Mouse (Mus musculus) B cell, adult (primary cell): ENCODE results near the gene Hck. TPM values are rescaled to one million over a fixed set of nuclear protein-coding genes. Genes with fewer than 3 reads are reported as not detected.

Source experiments
- total RNA-seq: library from RNA; stranded (reverse); gene quantifications from 4 replicates; pipeline ENCODE4 v1.2.4, GENCODE M21; 2023; ENCODE audit not compliant: inconsistent age

Hck gene
- total RNA-seq, result 141 to 170 TPM (median 156 TPM) in 4 replicates

GRCm38 (mm10) chr2:153108313-153109264 is at the start of gene Hck:
TSS of gene Hck (plus strand) at chr2:153108468.

GRCm38 (mm10) chr2:153065747-153066508 is 42.3 kb upstream of the Hck start, which contains the start of gene Ccm2l:
TSS of gene Ccm2l (plus strand) at chr2:153065955.

DNA sequence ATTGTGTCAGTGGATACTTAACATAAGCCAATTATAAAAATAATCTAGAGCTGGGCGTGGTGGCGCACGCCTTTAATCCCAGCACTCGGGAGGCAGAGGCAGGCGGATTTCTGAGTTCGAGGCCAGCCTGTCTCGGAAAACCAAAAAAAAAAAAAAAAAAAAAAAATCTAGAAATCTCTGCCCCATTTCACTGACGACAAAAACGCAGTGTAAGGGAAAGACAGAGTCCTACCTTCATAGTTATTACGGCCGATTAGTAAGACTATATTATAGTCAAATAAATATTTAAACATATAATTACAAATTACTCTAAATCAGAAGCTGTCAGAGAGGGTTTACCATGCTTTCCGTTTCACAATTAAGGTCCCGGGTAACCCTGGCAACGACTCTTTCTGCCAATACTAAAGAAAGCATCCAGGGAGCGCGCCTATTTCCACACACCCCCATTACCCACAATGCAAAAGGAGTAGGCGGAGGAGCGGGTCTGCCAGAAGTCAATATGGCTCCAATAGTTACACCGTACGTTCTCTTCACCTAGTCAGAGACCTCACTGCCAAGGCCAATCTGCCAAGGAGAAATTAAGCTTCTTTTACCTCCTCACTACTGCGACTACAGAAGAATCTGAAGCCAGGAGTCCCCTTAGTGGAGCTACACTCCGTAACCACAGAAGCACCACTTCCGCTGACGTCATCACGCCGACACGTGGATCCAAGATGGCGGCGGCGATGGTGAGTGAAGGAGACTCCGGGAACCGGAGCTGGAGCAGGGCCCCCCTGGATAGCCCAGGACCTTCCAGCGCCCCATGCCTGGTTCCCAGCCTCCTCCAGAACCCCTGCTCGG is 52.8 kb downstream of the Hck start, which contains the start of gene Tm9sf4:
TSS of gene Tm9sf4 (plus strand) at position 460 of the 840 bp plus-strand sequence.

Other genes with a start within 250 kb of the Hck start
- not detected in 4 replicates for gene Mylk2, start 197.1 kb upstream of the Hck start, total RNA-seq
- gene Foxs1, start 175.3 kb upstream of the Hck start, total RNA-seq, result not detected in 4 replicates
- not detected in 4 replicates for gene Dusp15, start 156.8 kb upstream of the Hck start, total RNA-seq
- not detected in 4 replicates for gene Ttll9, start 146.0 kb upstream of the Hck start, total RNA-seq
- gene Pdrg1, start 93.0 kb upstream of the Hck start, total RNA-seq, result 47.8 to 66.6 TPM (median 54.0 TPM) in 4 replicates
- gene Xkr7, start 76.6 kb upstream of the Hck start, total RNA-seq, result not detected in 4 replicates
- not detected in 4 replicates for gene Ccm2l, start 42.5 kb upstream of the Hck start, total RNA-seq
- gene Tm9sf4, start 52.8 kb downstream of the Hck start, total RNA-seq, result 70.9 to 97.2 TPM (median 87.3 TPM) in 4 replicates
- gene Tspyl3, start 117.0 kb downstream of the Hck start, total RNA-seq, result 13.3 to 18.0 TPM (median 16.4 TPM) in 4 replicates
- 20.1 to 27.6 TPM (median 24.9 TPM) in 4 replicates for gene Plagl2, start 133.0 kb downstream of the Hck start, total RNA-seq
- 29.9 to 32.4 TPM (median 31.7 TPM) in 4 replicates for gene Pofut1, start 133.1 kb downstream of the Hck start, total RNA-seq
- gene Kif3b, start 182.9 kb downstream of the Hck start, total RNA-seq, result 17.7 to 19.7 TPM (median 18.5 TPM) in 4 replicates
- gene Asxl1, start 237.4 kb downstream of the Hck start, total RNA-seq, result 47.1 to 51.7 TPM (median 50.3 TPM) in 4 replicates